Mouse (Mus musculus) C2C12 (cell line): ENCODE measurements around the gene Cpne9. TPM values are rescaled to one million over a fixed set of nuclear protein-coding genes. Genes with fewer than 3 reads are reported as not detected.
"Not testable (repeated sequence)": the region's sequence is repeated elsewhere in the genome, so short reads cannot be mapped to it uniquely, and the experiment has no call there.

Source experiments
- H3K27me3 ChIP-seq: one replicate; pipeline ENCODE4 v1.6.1; 2011; ENCODE audit not compliant: control insufficient read depth, insufficient read depth, insufficient read length
- H3K36me3 ChIP-seq: one replicate; pipeline ENCODE4 v1.6.1; 2011; ENCODE audit not compliant: control insufficient read depth, insufficient read depth
- H3K4me3 ChIP-seq: one replicate; pipeline ENCODE4 v1.5.1; 2011; ENCODE audit warnings: mild to moderate bottlenecking, control low read depth; ENCODE audit not compliant: poor library complexity, insufficient read depth, severe bottlenecking
- H3K79me2 ChIP-seq: one replicate; pipeline ENCODE4 v1.6.1; 2011; ENCODE audit not compliant: control insufficient read depth, insufficient read depth
- H3K79me3 ChIP-seq: one replicate; pipeline ENCODE4 v1.6.1; 2011; ENCODE audit warnings: low read depth, control low read depth
- H3ac ChIP-seq: one replicate; pipeline ENCODE3; 2011; ENCODE audit warnings: low read depth; ENCODE audit not compliant: control insufficient read depth, insufficient read length
- CEBPB ChIP-seq: IDR thresholded peaks from one replicate; pipeline ENCODE4 v1.6.1; 2011; ENCODE audit warnings: low read depth, mild to moderate bottlenecking, control low read depth, moderate library complexity
- CTCF ChIP-seq: IDR thresholded peaks from one replicate; pipeline ENCODE4 v1.5.1; 2011; ENCODE audit not compliant: control insufficient read depth, insufficient read depth, insufficient read length
- FOSL1 ChIP-seq: IDR thresholded peaks from one replicate; pipeline ENCODE4 v1.8.0; 2011; ENCODE audit warnings: mild to moderate bottlenecking, low read length; ENCODE audit not compliant: poor library complexity, insufficient read depth, severe bottlenecking
- MAX ChIP-seq: IDR thresholded peaks from one replicate; pipeline ENCODE4 v1.6.1; 2011; ENCODE audit warnings: mild to moderate bottlenecking, control low read depth
- MYOD1 ChIP-seq: IDR thresholded peaks from one replicate; pipeline ENCODE4 v1.6.1; 2011; ENCODE audit warnings: low read depth; ENCODE audit not compliant: control insufficient read depth, insufficient read length
- MYOG ChIP-seq: IDR thresholded peaks from one replicate; pipeline ENCODE4 v1.6.1; 2011; ENCODE audit not compliant: control insufficient read depth, insufficient read length; ENCODE audit errors: extremely low read depth
- USF1 ChIP-seq: IDR thresholded peaks from one replicate; pipeline ENCODE4 v1.6.1; 2011; ENCODE audit warnings: low read depth, mild to moderate bottlenecking, control low read depth, moderate library complexity
- polyA plus RNA-seq: library from polyadenylated mRNA; unstranded; fragments of >200 nt; fragmentation: generic; extraction: Trizol; gene quantifications from one replicate; pipeline ENCODE4 v1.2.1, GENCODE M21; 2012; ENCODE audit warnings: missing spikeins

The Cpne9 gene
- polyA plus RNA-seq, 1 experiment, result 0.01 TPM

GRCm38 (mm10) chr6:113330547-113330946 is 48.4 kb downstream of the Cpne9 start:
- Histone ChIP-seq H3K4me3 (no peak overlapping the region), H3K79me2 (peaks cover 13% of the 10 kb centered on the region), H3ac (no peak overlapping the region), H3K36me3 (peaks cover 65% of the 10 kb centered on the region), H3K79me3 (peaks cover 7% of the 10 kb centered on the region), H3K27me3 (no peaks in the 10 kb centered on the region)
- TF ChIP-seq CTCF (no peak), CEBPB (no peak), MYOG (no peak), USF1 (no peak), FOSL1 (no peak), MYOD1 (no peak), MAX (no peak)

GRCm38 (mm10) chr6:113331721-113332120 is 49.6 kb downstream of the Cpne9 start:
- H3K79me2 ChIP-seq, result peaks cover 13% of the 10 kb centered on the region
- TF ChIP-seq FOSL1 (no peak), USF1 (no peak), MYOG (no peak), CTCF (no peak), CEBPB (no peak), MYOD1 (no peak), MAX (no peak)
- no peaks in the 10 kb centered on the region for H3K27me3 ChIP-seq
- H3ac ChIP-seq, result no peak overlapping the region
- peaks cover 7% of the 10 kb centered on the region for H3K79me3 ChIP-seq
- H3K4me3 ChIP-seq, result no peak overlapping the region
- H3K36me3 ChIP-seq, result peaks cover 70% of the 10 kb centered on the region

GRCm38 (mm10) chr6:113332734-113333133 is 50.6 kb downstream of the Cpne9 start:
- Histone ChIP-seq H3K36me3 (peaks cover 74% of the 10 kb centered on the region), H3K79me2 (peaks cover 13% of the 10 kb centered on the region)
- not testable (repeated sequence) for H3K79me3 ChIP-seq, H3ac ChIP-seq, H3K27me3 ChIP-seq, H3K4me3 ChIP-seq

GRCm38 (mm10) chr6:113333137-113333950 is 51.2 kb downstream of the Cpne9 start:
- Histone ChIP-seq H3ac (no peak overlapping the region), H3K4me3 (no peak overlapping the region), H3K27me3 (no peaks in the 10 kb centered on the region), H3K79me3 (peaks cover 4% of the 10 kb centered on the region), H3K79me2 (peaks cover 9% of the 10 kb centered on the region), H3K36me3 (peaks cover 79% of the 10 kb centered on the region)
- no peak for TF ChIP-seq CTCF
- no peak for TF ChIP-seq MAX
- TF ChIP-seq FOSL1, result no peak
- TF ChIP-seq MYOG, result no peak
- no peak for TF ChIP-seq CEBPB
- no peak for TF ChIP-seq USF1

GRCm38 (mm10) chr6:113334216-113334615 is 52.1 kb downstream of the Cpne9 start:
- H3K79me2 ChIP-seq, result no peaks in the 10 kb centered on the region
- TF ChIP-seq MYOG (no peak), CTCF (no peak), MYOD1 (no peak), FOSL1 (no peak), USF1 (no peak), MAX (no peak), CEBPB (no peak)
- H3ac ChIP-seq, result no peak overlapping the region
- no peaks in the 10 kb centered on the region for H3K79me3 ChIP-seq
- H3K36me3 ChIP-seq, result peaks cover 76% of the 10 kb centered on the region
- H3K27me3 ChIP-seq, result no peaks in the 10 kb centered on the region
- no peak overlapping the region for H3K4me3 ChIP-seq
